Mouse (Mus musculus) retina, embryonic 14.5 days (tissue): ENCODE measurements around the gene Tmem161b.
A peak's percentile ranks its signal among the peaks of the same experiment; 100 is the strongest.
"Not testable (repeated sequence)": the region's sequence is repeated elsewhere in the genome, so short reads cannot be mapped to it uniquely, and the experiment has no call there.

ENCODE experiments used
- DNase-seq: peaks from one replicate; pipeline ENCODE4 v3.0.0-alpha.2; 2015; ENCODE audit warnings: low spot score

Tmem161b gene

DNA sequence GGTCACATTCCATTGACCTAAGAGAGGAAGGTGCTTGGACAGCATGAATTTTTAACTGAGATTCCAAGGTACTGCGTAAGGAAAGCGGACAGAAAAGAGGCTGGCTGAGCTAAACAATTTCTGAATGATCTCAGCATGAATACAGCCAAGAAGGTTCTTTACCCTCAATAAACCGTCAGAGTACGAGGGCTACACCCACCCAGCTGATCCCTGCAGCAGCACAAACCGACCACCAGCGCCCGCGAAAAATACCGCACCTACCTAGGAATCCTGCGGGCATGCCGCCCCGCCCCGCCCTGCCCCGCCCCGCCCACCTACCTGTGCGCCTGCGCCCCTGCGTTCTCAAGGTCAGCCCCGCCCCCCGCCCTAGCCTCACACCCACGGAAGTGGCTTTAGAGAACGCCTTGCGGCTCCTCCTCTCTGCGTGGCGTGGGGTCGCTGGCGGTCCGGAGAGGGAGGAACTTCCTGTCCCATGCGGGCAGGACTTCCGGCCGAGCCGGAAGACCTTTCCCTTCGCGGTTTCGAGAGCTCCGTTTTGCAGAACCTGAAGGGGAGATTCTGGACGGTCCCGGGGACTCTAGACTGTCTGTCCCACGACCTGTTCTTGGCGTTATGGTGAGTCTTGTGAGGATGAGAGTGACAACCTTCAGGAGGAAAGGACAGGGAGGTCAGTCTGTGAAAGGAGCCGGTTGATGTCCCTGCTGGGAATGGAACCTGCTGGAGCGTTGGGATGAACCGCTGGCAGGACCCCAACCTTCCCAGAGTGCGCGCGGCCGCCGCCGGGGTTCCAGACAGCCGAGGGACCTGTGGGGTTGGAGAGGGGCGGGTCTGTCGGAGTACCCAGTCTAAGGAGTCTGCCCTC, at the start of gene Tmem161b:
Gene Tmem161b (plus strand): TSS at position 477 of the 862 bp plus-strand sequence.
- DNase-seq, result peak; percentile 87

GRCm38 (mm10) chr13:84185835-84186234, 36.3 kb upstream of the Tmem161b start:
- DNase-seq, result not testable (repeated sequence)

DNA sequence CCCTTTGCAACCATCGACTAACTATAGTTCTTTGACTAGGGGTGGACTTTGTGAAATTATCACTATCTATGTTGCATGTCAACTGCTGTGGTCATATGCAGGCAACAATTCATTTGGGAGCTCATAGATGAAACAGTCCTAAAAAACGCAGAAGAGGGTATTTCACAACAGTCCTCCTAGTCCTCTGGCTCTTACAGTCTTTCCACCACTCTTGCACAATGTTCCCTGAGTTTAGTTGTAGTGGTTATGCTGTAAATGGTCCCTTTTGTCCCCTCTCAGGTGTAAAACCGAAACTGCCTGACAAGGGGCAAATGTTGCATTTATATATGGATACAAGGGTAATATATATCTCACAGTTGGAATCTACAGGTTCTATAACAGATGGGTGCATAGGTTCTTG, 29.4 kb upstream of the Tmem161b start:
- no peak for DNase-seq

DNA sequence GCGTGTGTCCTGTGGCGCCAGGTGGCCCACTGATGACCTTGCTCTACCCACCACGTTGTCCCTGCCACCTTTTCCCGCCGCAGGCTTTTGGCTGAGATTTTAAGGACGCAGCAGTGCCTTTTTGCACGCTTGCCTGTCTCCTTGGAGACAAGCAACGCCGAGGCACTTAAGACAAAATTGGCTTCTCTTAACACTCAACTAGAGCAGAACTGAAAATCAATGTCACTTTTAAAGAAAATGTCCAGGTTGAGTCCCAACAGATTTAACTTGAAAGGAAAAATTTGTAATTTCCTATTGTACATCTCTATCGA, 541 bp downstream of the Tmem161b start:
- no peak for DNase-seq

- no peak for DNase-seq
Observed at GRCm38 (mm10) chr13:84223018-84223417, 922 bp downstream of the Tmem161b start.

- DNase-seq, result no peak
Observed at GRCm38 (mm10) chr13:84234019-84234418, 11.9 kb downstream of the Tmem161b start.

DNA sequence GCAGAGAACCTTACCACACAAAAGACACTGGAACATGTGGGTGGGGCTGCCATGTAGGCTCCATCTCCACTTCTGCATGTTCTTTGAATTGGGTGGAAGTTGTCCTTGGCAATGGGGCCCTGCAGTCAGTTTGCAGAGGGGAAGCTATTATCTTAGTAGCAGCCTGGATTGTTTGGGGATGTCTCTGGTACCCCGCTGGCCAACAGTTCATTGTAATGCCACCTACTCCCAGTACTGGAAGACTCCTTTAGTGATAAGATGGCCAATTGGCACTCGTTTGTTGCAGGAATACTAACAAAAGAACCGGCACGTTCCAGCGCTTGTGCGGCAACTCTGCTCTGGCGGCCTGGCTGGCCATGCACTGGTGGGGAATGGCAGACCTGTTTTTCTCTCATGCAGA, 14.7 kb downstream of the Tmem161b start:
- no peak for DNase-seq

DNA sequence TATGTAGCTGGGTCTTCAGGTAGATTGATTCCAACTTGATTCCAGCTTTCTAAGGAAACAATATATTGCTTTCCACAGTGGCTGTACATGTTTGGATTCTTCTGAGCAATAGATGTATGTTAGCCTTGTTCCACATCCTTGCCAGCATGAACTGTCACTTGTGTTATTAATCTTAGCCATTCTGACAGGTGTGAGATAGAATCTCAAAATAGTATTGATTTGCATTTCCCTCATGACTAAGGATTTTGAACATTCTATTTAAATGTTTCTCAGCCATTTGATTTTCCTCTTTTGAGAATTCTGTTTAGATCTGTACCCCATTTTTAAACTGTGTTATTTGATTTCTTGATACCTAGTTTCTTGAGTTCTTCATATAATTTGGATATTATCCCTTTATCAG, 16.1 kb downstream of the Tmem161b start:
- no peak for DNase-seq

- DNase-seq, result no peak
Observed at GRCm38 (mm10) chr13:84248065-84248464, 26.0 kb downstream of the Tmem161b start.

GRCm38 (mm10) chr13:84251295-84251694, 29.2 kb downstream of the Tmem161b start:
- DNase-seq, result no peak

- DNase-seq, result no peak
Observed at GRCm38 (mm10) chr13:84255047-84255446, 33.0 kb downstream of the Tmem161b start.

GRCm38 (mm10) chr13:84264418-84264817, 42.3 kb downstream of the Tmem161b start:
- DNase-seq, result not testable (repeated sequence)

- DNase-seq, result no peak
Observed at GRCm38 (mm10) chr13:84276246-84276645, 54.1 kb downstream of the Tmem161b start.

DNA sequence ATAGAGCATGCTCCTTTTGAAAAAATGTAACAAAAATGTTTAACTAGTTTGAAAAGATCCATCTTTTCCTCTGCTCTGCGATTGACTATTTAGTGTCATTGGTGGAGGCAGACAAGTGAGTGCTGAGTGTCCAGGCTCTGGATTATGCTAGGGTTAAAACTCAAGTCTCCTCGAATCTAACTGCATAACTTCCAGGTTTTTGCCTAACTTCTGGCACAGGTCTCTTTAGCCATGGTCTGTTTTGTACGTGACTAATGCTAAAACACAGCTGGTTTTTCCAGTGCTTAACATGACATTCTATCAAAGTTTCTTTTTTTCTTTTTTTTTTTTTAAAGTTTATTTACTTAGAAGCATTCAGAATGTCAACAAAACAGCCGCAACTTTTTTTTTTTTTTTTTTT, 58.3 kb downstream of the Tmem161b start:
- no peak for DNase-seq

- DNase-seq, result no peak
Observed at GRCm38 (mm10) chr13:84282966-84283365, 60.9 kb downstream of the Tmem161b start.

DNA sequence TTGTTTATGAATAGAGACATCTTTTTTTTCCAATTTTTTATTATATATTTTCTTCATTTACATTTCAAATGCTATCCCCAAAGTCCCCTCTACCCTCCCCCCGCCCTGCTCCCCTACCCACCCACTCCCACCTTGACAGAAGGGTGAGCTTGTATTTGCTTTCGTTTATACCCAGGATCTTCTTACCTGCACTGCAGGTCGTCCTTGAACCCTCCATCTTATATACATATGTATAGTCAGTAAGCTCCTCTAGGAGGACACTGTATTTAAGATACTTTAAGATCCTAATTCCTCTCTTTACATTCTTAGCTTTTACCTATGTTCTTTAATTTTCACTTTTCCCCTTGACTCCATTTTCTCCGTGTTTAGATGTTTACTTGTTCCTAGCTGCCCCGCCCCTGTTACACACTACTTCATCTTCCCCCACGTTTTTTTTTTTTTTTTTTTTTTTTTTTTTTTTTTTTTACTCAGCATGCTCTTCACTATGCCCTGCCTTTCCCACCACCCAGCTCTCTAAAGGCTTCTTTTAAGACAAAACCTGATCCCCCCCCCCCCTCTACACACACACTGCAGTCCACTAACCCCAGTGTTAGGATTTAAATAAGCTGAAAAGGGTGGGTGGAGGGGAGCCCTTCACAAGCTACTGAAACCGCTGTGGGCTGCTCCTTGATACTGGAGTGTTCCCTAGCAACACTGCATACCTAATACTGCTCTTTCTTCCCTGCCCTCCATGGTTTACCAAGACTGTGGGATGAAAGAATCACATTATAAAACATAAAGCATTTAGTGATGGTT, 62.9 kb downstream of the Tmem161b start:
- DNase-seq, result no peak

GRCm38 (mm10) chr13:84285559-84285945, 63.5 kb downstream of the Tmem161b start:
- no peak for DNase-seq

- DNase-seq, result no peak
Observed at GRCm38 (mm10) chr13:84299445-84300053, 77.5 kb downstream of the Tmem161b start.

DNA sequence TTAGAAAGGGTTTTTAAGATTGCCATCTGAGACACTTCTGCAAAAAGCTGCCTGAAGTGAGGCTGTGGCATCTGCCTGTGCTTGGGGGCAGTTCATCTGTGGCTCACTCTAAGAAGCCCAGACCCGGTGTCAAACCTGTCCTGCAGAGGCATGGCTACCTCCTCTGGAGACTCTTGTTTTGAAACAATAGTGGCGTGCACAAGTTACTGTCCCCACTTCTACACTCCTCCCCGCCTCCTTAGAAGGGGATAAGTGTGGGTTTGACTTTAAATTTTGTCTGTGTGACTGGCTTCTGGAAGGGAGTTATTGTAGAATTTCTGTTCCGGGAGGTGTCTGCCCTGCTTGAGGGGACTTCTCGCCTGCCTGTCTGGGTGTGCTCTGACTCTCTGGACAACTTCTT, 121.2 kb downstream of the Tmem161b start:
- DNase-seq, result peak; percentile 18

DNA sequence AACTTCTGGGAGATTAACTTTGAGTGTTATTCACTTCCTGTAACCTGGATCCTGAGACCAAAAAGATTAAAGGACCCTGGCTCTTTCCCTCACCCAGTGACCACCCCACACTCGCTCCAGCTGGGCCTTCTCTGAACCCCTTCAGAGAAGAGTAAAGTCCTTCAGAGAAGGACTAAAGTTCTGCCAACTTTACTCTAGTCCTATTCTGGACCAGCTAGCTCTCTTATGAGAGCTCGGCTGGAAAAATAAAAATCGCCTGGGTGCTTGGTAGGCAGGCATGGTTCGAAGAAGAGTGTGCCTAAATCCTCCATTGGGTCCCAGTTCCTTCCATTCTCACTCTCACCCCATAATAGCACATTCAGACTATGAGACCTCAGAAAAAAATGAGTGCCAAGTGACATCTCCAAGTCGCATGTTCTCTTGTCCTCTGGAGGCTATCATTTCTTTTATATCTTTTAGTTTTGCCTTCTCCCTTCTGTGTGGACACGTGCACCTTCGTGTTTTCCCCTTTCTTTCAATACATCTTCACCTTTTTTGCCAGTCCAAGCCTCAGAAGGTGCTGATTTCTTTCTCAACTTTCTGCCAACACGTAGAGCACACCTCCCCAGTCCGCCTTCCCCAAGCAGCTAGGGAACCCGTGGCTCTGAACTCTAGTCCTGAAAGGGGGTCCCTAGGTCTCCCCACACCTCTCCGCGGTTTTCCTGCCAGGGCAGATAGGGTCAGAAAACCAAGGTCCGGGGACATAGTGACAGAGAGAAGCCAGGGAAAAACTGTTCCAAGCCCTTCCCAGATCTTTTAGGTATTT, 121.8 kb downstream of the Tmem161b start:
- DNase-seq, result no peak

GRCm38 (mm10) chr13:84344711-84345110, 122.6 kb downstream of the Tmem161b start:
- no peak for DNase-seq

- DNase-seq, result peak; percentile 34
Observed at GRCm38 (mm10) chr13:84345114-84345513, 123.0 kb downstream of the Tmem161b start.
